Mouse (Mus musculus) lung, postnatal 25 days (tissue): ENCODE data around the gene BC048403.

Experiments used
- DNase-seq: peaks from one replicate; pipeline ENCODE4 v3.0.0; 2022; ENCODE audit warnings: low spot score

Gene BC048403

DNA sequence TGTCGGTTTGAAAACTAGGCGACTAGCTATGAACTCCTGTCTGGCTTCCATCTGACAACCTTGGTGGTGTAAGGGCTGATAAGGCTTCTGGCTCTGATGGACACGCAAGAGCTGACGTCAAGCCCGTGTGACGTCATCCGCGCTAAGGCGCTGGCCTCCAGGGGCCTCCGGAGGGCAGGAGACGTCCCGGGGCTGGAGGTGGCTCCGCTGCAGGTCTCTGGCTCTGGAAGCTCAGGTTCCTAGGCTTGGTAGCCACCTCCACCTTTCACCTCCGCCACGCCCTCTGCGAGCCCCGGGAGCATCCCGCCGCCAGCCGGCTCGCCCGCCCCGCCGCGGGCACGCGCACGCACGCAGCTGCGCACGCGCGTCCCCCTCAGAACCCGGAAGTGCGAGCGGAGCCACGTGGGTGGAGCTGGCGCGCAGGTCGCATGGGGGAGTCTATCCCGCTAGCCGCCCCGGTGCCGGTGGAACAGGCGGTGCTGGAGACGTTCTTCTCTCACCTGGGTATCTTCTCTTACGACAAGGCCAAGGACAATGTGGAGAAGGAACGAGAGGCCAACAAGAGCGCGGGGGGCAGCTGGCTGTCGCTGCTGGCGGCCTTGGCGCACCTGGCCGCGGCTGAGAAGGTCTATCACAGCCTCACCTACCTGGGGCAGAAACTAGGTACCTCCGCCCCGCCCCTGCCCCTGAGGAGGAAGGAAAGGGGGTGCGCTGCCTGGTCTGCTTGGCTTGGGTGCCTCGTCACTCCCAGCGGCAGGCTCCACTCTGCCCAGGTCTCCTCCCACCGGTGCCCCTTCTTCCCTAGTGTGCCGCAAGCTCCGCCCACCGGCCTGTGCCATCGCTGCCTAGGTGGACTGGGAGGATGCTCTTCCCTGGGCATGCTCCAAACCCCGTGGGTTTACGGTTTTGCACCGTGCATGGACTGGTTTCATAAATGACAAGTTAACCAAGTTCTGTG is at the start of gene BC048403:
TSS of gene BC048403 (plus strand) at position 390 of the 958 bp plus-strand sequence.
- DNase-seq, result peak; percentile 87

DNA sequence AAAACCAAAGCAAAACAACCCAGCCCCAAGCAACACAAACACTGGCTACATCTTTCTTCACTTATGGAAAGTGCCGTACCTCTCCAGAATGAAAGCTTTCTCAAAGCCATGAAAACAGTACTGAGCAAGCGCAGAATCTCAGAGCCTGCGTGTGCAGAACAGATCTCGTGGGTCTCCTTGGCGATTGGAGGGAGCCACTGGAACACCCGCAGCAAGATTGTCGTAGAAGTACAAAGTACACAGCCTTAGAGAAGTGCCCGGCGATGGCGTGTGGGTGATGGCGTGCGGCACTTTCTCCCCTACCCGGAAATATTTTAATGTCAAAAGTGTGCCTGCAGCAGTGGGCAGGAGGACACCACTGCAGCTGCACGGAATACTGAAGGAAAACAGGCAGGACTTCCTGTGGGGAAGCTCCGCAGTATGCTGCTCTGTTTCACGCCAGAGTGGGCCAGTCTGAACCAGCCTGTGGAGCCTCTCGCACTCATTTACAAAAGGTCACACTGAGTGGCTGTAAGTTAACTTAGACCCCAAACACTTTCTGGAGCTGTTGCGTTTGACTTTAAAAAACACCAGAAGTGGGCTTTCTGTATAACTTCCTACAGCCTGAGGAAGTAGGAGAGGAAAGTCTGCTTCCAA is 46.7 kb upstream of the BC048403 start:
- no peak for DNase-seq

DNA sequence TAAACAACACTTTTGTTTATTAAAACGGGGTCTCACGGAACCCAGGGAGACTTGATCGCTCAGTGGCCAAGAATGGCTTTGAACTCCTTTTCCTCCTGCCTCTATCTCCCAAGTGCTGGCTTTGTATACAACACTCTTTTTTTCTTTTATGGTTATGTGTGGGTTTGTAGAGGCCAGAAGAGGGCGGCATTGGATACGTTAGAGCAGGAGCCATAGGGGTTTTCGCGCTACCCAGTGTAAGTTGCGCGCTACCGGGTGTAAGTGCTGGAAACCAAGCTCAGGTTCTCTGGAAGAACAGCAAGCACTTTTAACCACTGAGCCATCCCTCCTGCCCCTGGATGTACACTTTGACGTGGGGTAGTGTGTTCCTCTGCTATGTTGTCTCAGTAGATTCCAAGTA is 45.2 kb upstream of the BC048403 start:
- DNase-seq, result no peak

- DNase-seq, result peak; percentile 61
These were observed 38.2 kb upstream of the BC048403 start for GRCm38 (mm10) chr10:121701296-121702248.

- peak; percentile 52 for DNase-seq
These were observed 36.1 kb upstream of the BC048403 start for GRCm38 (mm10) chr10:121703619-121704018.

- DNase-seq, result no peak
These were observed 34.9 kb upstream of the BC048403 start for GRCm38 (mm10) chr10:121704871-121705270.

DNA sequence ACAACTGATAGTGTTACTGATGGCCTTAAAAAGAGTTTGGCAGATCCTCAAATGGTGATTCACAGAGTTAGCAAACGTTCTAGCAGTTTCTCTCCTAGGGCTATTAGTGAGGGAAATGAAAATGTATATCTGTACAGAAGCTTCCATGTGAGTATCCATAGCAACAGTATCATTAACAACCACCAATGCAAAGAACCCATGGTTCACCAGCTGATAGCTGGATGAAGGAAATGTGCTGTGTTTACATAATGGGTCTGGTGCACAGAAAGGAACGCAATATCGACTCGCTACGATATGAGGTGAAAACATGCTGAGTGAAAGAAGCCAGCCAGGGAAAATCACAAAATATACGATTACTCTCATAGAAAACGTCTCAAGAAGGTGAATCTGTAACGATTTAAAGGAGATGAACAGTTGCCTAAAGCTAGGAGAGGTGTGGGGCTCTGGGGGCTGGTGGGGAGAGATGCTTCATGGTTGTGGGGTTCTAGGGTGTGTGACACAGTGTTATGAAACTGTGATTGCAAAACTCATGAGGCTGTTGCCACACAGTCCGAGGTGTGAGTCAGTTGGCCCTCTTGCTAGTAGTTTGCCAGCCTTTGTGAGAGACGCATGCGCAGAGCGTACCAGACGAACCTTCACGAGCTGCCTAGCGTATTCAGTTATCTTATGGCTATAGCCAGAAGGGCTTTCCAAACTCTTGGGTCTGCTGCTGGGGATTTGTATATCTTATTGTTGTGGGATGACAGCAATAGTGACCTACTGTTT is 34.2 kb upstream of the BC048403 start:
- DNase-seq, result peak; percentile 63

DNA sequence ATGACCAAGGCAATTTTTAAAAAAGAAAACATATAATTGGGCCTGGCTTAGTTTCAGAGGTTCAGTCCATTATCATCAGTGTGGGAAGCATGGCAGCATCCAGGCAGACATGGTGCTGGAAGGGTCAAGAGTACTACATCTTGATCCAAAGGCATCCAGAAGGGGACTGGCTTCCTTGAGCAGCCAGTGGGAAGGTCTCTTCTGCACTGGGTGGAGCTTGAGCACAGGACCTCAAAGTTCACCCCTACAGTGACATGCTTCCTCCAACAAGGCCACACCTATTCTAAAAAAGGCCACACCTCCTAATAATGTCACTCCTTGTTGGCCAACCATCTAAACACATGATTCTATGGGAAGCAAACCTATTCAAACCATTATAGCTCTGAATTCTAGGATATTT is 22.9 kb upstream of the BC048403 start:
- no peak for DNase-seq

GRCm38 (mm10) chr10:121718896-121719585 is 20.7 kb upstream of the BC048403 start:
- DNase-seq, result no peak

DNA sequence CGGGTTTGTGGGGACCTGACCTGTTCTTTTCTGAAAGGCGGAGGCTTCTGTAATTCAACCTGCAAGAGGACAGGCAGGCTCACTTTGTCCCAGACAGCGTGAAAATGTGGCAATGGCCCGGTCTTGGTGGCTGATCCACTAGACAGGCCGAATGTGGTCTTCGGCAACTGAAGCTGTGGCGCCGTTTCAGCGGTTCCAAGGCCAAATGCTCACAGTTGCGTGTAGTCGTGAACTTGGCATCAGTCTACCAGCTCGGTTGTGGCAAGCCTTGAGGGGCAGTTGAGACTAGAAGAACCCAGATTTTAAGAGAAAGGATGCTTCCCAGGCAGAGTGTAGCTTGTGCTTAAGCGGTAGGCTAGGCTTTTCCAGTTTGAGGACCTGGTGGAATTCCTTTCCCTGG is 19.0 kb upstream of the BC048403 start:
- no peak for DNase-seq

GRCm38 (mm10) chr10:121726505-121726904 is 13.2 kb upstream of the BC048403 start:
- DNase-seq, result no peak

DNA sequence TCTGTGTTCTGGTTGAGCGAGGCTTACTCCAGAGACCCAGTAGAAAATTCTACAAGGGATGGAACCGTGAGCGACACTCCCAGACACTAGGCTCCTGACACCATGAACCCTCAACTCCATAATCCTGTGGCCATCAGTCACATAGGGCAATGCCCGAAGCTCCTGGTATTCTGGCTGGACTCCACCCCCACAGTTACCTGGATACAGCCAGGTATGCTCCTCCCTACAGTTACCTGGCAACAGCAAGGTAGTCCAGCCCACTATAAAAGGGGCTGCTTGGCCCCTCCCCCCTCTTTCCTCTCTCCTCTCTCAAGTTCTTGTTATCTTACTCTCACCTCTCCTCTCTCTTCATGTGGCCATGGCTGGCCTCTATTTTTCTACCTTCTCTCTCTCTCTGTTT is 12.6 kb upstream of the BC048403 start:
- DNase-seq, result no peak

GRCm38 (mm10) chr10:121728226-121728625 is 11.5 kb upstream of the BC048403 start:
- DNase-seq, result no peak

DNA sequence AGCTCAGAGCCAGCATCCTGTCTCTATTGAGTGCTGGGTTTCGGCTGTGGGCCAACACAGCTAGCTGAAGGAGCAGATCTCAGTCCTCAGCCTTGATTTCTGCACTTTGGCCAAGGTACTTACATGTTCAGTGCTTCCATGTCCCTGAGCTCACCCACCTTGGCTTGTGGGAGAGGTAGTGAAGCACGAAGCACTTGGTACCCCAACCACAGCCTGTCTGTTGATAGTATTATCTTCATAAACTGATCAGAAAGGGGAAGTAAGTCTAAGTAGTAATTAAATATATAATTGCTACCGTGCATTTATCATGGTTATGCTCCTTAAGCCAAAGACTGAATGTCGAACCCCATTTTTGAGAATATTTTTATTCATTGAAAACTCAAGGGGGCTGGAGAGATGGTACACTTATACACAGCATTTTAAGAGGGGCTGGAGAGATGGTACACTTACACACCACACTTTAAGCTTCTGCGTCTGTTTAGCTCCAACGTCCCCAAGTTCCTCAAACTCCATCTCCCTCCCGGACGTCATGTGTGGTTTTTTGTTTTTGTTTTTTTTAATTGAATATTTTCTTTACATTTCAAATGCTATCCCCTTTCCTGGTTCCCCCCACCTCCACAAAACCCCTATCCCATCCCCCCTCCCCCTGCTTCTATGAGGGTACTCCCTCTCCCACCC is 8.6 kb upstream of the BC048403 start:
- no peak for DNase-seq

- DNase-seq, result no peak
These were observed 7.2 kb upstream of the BC048403 start for GRCm38 (mm10) chr10:121732542-121732941.

DNA sequence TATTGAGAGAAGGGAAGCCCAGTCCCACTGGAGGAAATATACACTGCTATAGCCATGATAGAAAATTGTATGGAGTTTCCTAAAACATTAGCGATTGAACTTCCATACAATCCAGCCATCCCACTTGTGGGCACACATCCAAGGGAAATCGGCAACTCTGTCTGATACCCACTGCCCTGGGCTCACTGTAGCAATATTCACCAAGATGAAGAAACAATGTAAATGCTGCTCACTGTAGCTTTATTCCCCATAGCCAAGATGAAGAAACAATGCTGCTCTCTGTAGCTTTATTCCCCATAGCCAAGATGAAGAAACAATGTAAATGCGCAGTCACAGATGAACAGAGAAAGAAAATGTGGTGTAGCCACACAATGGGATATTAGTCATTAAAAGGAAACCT is 2.5 kb upstream of the BC048403 start:
- no peak for DNase-seq

DNA sequence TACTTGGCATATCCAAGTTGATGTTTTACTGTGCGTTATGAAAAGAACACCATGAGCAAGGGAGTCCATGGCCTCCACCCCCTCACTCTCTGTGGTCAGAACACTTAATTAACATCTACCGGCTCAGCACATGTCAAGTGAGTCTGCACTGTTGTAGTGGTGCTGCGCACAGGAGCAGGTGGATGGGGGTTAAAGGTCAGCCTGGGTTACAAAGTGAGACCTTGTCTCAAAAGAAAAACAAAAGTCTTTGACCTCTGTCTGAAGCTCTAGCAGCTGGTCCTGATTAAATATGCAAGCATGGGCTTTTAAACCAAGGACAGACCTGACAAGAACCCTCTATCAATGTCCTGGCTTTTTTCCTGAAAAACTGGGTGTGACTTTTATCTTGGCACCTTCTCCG is 2.6 kb downstream of the BC048403 start:
- DNase-seq, result no peak

GRCm38 (mm10) chr10:121750175-121750574 is 10.4 kb downstream of the BC048403 start:
- peak; percentile 62 for DNase-seq

- DNase-seq, result peak; percentile 36
These were observed 14.5 kb downstream of the BC048403 start for GRCm38 (mm10) chr10:121754237-121754636.

DNA sequence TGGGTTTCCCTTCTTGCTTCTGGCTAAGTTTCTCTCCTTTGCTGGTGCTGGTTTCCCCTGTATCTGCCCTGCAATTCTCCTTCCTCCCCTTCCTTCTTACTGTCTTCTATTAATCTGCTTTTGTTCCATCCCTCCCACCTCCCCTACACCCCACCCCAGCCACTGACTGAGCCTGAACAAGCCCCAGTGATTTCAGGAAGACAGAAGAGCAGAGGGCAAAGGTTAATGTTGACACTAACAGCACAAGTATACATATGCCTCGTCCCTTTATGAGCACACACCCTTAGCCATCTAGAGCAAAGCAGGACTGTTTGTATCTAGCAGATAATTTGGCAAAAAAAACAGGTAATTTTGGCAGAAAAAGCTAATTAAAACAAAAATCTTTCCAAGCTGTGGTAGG is 16.1 kb downstream of the BC048403 start:
- no peak for DNase-seq
